Mouse (Mus musculus) liver, postnatal 0 days (tissue): ENCODE results near the gene Gabarap. TPM values are rescaled to one million over a fixed set of nuclear protein-coding genes. Genes with fewer than 3 reads are reported as not detected.
A peak's percentile ranks its signal among the peaks of the same experiment; 100 is the strongest.

Experiments
- ATAC-seq: fragments of 200-750 bp; cut with Nextera tagmentation; 2 replicates; pipeline ENCODE4 v1.8.0; 2017; ENCODE audit warnings: mild to moderate bottlenecking, moderate library complexity
- DNase-seq: peaks from one replicate; pipeline ENCODE4 v3.0.0-alpha.2; 2016
- H3K27ac ChIP-seq: fragments of 300-500 bp; sonication (generic); 2 replicates; pipeline ENCODE4 v1.5.1; 2014; ENCODE audit warnings: antibody characterized with exemption, moderate library complexity, mild to moderate bottlenecking, low read depth
- H3K27me3 ChIP-seq: fragments of 300-500 bp; sonication (generic); 2 replicates; pipeline ENCODE4 v1.6.1; 2014; ENCODE audit warnings: low read length, control low read depth, mixed read lengths; ENCODE audit not compliant: insufficient read depth
- H3K36me3 ChIP-seq: fragments of 300-500 bp; sonication (generic); replicated peaks from 2 replicates; pipeline ENCODE4 v1.6.1; 2014; ENCODE audit warnings: mild to moderate bottlenecking, control low read depth, low read length, moderate library complexity, mixed read lengths; ENCODE audit not compliant: insufficient read depth
- H3K4me1 ChIP-seq: fragments of 300-500 bp; sonication (generic); 2 replicates; pipeline ENCODE4 v1.6.1; 2014; ENCODE audit warnings: antibody characterized with exemption, mild to moderate bottlenecking, control low read depth; ENCODE audit not compliant: insufficient read depth
- H3K4me2 ChIP-seq: fragments of 300-500 bp; sonication (generic); 2 replicates; pipeline ENCODE4 v1.6.1; 2014; ENCODE audit warnings: low read depth, mild to moderate bottlenecking, low read length, moderate library complexity, mixed read lengths
- H3K4me3 ChIP-seq: fragments of 300-500 bp; sonication (generic); 2 replicates; pipeline ENCODE4 v1.5.1; 2014; ENCODE audit warnings: low read depth, low read length
- H3K9ac ChIP-seq: fragments of 300-500 bp; sonication (generic); replicated peaks from 2 replicates; pipeline ENCODE4 v1.6.1; 2014; ENCODE audit warnings: mild to moderate bottlenecking, moderate library complexity
- H3K9me3 ChIP-seq: fragments of 300-500 bp; sonication (generic); 2 replicates; pipeline ENCODE4 v1.6.1; 2016; ENCODE audit warnings: mild to moderate bottlenecking, control low read depth, low read length, mixed read lengths
- CTCF ChIP-seq: sonication (generic); IDR thresholded peaks from 2 replicates; pipeline ENCODE4 v1.5.1; 2016; ENCODE audit warnings: antibody characterized with exemption, low read depth
- EP300 ChIP-seq: IDR thresholded peaks from 2 replicates; pipeline ENCODE4 v1.6.1; 2016; ENCODE audit warnings: antibody characterized with exemption, low read depth, mild to moderate bottlenecking
- WGBS: fragments of 180-500 bp; shearing (Covaris S2); extraction: QIAGEN DNeasy Blood & Tissue Kit; methylation state at CpG from one replicate; pipeline ENCODE4 v1.1.7; 2014; ENCODE audit not compliant: insufficient replicate concordance; 5-methylcytosine and 5-hydroxymethylcytosine counted together
- microRNA counts: library from miRNA; unstranded; fragments of <30 nt; microRNA quantifications from one replicate; lab custom pipeline; 2015
- microRNA-seq: library from miRNA; unstranded; fragments of <30 nt; microRNA quantifications from one replicate; pipeline ENCODE4, GENCODE M21; 2016
- polyA plus RNA-seq: library from polyadenylated mRNA; unstranded; fragments of >200 nt; fragmentation: Nextera tagmentation; extraction: Ambion mirVana; gene quantifications from 2 replicates; pipeline ENCODE4 v1.2.1, GENCODE M21; 2015

The Gabarap gene
- polyA plus RNA-seq, 1 experiment from 2014 or later: 305 TPM

GRCm38 (mm10) chr11:70043665-70044064 lies 52.7 kb downstream of the Gabarap start:
- H3K4me1 ChIP-seq: no peaks in the 10 kb centered on the region
- H3K9ac ChIP-seq: no peak overlapping the region
- TF ChIP-seq CTCF (no peak), EP300 (no peak)
- DNase-seq (no peak), ATAC-seq (no peak)
- H3K9me3 ChIP-seq: no peaks in the 10 kb centered on the region
- H3K27me3 ChIP-seq: no peaks in the 10 kb centered on the region
- H3K4me3 ChIP-seq: no peak overlapping the region
- H3K27ac ChIP-seq: no peak overlapping the region
- H3K36me3 ChIP-seq: no peaks in the 10 kb centered on the region
- WGBS: 86% methylated on average over 7 of the region's 7 CpGs
- no peak overlapping the region for H3K4me2 ChIP-seq

MicroRNAs encoded within 50 kb of the gene (microRNA counts, 519-probe panel; counts per million panel counts)
- microRNA mmu-miR-324-3p (lab: Ali Mortazavi, UCI) (not detected), microRNA mmu-miR-324-5p (lab: Ali Mortazavi, UCI) (3,344 counts per million, percentile 35 among the panel's probes with 10 or more counts)

Small RNAs within 50 kb of the gene (microRNA-seq; reads per million reads assigned to microRNA genes)
- gene Gm44349 (not detected), gene Mir324 (2,256 reads per million, percentile 80 among the genes with 10 or more reads in this experiment)

Other genes starting within 250 kb of the Gabarap start
- 6.6 and 6.8 TPM in 2 replicates for gene Polr2a, start 232.5 kb upstream of the Gabarap start, polyA plus RNA-seq
- not detected in 2 replicates for gene Slc35g3, start 229.2 kb upstream of the Gabarap start, polyA plus RNA-seq
- gene Zbtb4, start 225.2 kb upstream of the Gabarap start, polyA plus RNA-seq: 0.67 and 0.75 TPM in 2 replicates
- gene Chrnb1, start 195.2 kb upstream of the Gabarap start, polyA plus RNA-seq: 0.73 and 0.76 TPM in 2 replicates
- 0.04 and 0.07 TPM in 2 replicates for gene Fgf11, start 189.3 kb upstream of the Gabarap start, polyA plus RNA-seq
- gene Tmem102, start 185.5 kb upstream of the Gabarap start, polyA plus RNA-seq: 4.4 and 4.8 TPM in 2 replicates
- gene Gm39566, start 175.8 kb upstream of the Gabarap start, polyA plus RNA-seq: not detected in 2 replicates
- gene Spem2, start 172.7 kb upstream of the Gabarap start, polyA plus RNA-seq: not detected in 2 replicates
- gene Spem1, start 169.0 kb upstream of the Gabarap start, polyA plus RNA-seq: not detected in 2 replicates
- 0.60 and 0.75 TPM in 2 replicates for gene Nlgn2, start 153.4 kb upstream of the Gabarap start, polyA plus RNA-seq
- 412 and 418 TPM in 2 replicates for gene Tmem256, start 152.6 kb upstream of the Gabarap start, polyA plus RNA-seq
- 20.8 and 23.1 TPM in 2 replicates for gene Plscr3, start 144.8 kb upstream of the Gabarap start, polyA plus RNA-seq
- gene Tnk1, start 132.4 kb upstream of the Gabarap start, polyA plus RNA-seq: 0.28 and 0.69 TPM in 2 replicates
- gene Tmem95, start 113.1 kb upstream of the Gabarap start, polyA plus RNA-seq: not detected in 2 replicates
- gene Kctd11, start 109.7 kb upstream of the Gabarap start, polyA plus RNA-seq: 0.92 and 0.95 TPM in 2 replicates
- 6.5 and 7.1 TPM in 2 replicates for gene Acap1, start 95.6 kb upstream of the Gabarap start, polyA plus RNA-seq
- gene 2810408A11Rik, start 90.2 kb upstream of the Gabarap start, polyA plus RNA-seq: 0.90 and 1.2 TPM in 2 replicates
- 1.0 and 1.4 TPM in 2 replicates for gene Neurl4, start 90.1 kb upstream of the Gabarap start, polyA plus RNA-seq
- gene Gps2, start 77.3 kb upstream of the Gabarap start, polyA plus RNA-seq: 46.1 and 48.9 TPM in 2 replicates
- 872 and 914 TPM in 2 replicates for gene Eif5a, start 69.2 kb upstream of the Gabarap start, polyA plus RNA-seq
- gene Ybx2, start 55.3 kb upstream of the Gabarap start, polyA plus RNA-seq: not detected in 2 replicates
- gene Slc2a4, start 43.0 kb upstream of the Gabarap start, polyA plus RNA-seq: 7.7 and 10.4 TPM in 2 replicates
- 4.1 and 4.4 TPM in 2 replicates for gene Cldn7, start 26.4 kb upstream of the Gabarap start, polyA plus RNA-seq
- 8.4 and 9.7 TPM in 2 replicates for gene Ctdnep1, start 10.0 kb upstream of the Gabarap start, polyA plus RNA-seq
- 40.6 and 42.9 TPM in 2 replicates for gene Elp5, start 8.6 kb upstream of the Gabarap start, polyA plus RNA-seq
- 19.5 and 25.5 TPM in 2 replicates for gene Phf23, start 4.6 kb downstream of the Gabarap start, polyA plus RNA-seq
- 2.7 and 3.4 TPM in 2 replicates for gene Dvl2, start 9.5 kb downstream of the Gabarap start, polyA plus RNA-seq
- 345 and 367 TPM in 2 replicates for gene Acadvl, start 24.3 kb downstream of the Gabarap start, polyA plus RNA-seq
- gene Dlg4, start 25.8 kb downstream of the Gabarap start, polyA plus RNA-seq: 0.58 and 0.61 TPM in 2 replicates
- 458 and 462 TPM in 2 replicates for gene Asgr1, start 62.9 kb downstream of the Gabarap start, polyA plus RNA-seq
- 48.3 and 53.3 TPM in 2 replicates for gene Asgr2, start 101.5 kb downstream of the Gabarap start, polyA plus RNA-seq
- gene Mgl2, start 139.2 kb downstream of the Gabarap start, polyA plus RNA-seq: 1.5 TPM in 2 replicates
- gene Clec10a, start 165.1 kb downstream of the Gabarap start, polyA plus RNA-seq: 0.46 and 0.81 TPM in 2 replicates
- gene Slc16a11, start 221.6 kb downstream of the Gabarap start, polyA plus RNA-seq: 1.4 and 1.8 TPM in 2 replicates
- gene Slc16a13, start 229.9 kb downstream of the Gabarap start, polyA plus RNA-seq: 1.3 and 1.9 TPM in 2 replicates
- 1.4 and 1.8 TPM in 2 replicates for gene Bcl6b, start 238.7 kb downstream of the Gabarap start, polyA plus RNA-seq
- gene 0610010K14Rik, start 246.8 kb downstream of the Gabarap start, polyA plus RNA-seq: 48.9 and 55.2 TPM in 2 replicates
- gene Gm21988, start 248.7 kb downstream of the Gabarap start, polyA plus RNA-seq: 5.4 and 5.8 TPM in 2 replicates
- 241 TPM in 2 replicates for gene Rnasek, start 248.7 kb downstream of the Gabarap start, polyA plus RNA-seq